Mouse (Mus musculus) cerebellum, adult 11 months (tissue): ENCODE data around the gene Ctf2.
"Not testable (repeated sequence)": the region's sequence is repeated elsewhere in the genome, so short reads cannot be mapped to it uniquely, and the experiment has no call there.

ENCODE experiments used
- DNase-seq: peaks from one replicate; pipeline ENCODE4 v3.0.0; 2022

Gene Ctf2

DNA sequence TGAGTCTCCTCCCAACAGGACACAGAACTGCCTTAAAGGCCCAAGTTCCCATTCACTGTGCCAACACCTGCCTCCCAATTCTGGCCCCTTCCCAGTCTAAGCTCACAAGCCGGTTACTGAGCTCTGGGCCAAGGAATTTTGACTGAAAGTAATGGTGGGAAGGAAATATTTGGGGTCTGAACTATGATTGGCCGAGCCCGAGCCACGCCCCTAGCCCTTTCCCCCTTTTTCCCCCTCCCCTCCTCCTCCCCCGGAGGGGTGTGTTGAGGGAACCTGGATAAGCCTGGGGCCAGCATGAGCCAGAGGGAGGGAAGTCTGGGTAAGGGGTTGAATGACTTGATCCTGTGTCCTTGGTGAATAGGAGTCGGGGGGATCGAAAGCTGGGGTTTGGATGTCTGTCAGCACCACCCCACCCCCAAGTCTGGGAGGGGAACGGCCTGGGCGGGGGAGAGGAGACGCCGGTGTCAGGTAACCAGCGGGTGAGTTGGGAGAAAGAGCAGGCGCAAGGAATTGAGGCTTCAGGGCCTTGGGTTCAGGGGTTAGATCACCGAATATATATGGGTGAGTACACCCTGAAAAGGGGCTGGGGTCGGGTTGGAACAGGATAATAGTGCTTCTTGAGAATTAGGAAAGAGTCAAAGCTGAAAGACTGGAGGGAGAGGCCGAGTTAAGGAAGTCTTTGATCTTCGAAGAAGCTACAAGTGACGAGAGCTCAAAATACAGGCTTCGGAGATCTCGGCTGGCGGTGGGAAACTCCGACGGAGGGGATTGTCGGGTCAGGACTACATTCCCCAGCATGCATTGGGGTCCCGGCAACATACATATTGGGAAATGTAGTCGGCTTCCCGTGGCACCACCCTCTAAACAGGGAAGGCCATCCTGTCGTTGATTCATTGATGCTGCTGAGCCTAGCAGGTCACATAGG lies 19.2 kb downstream of the Ctf2 start, which contains the start of gene Ctf1:
Ctf1 (plus strand) TSS at position 276 of the 925 bp plus-strand sequence.
- DNase-seq: peak; percentile 71

DNA sequence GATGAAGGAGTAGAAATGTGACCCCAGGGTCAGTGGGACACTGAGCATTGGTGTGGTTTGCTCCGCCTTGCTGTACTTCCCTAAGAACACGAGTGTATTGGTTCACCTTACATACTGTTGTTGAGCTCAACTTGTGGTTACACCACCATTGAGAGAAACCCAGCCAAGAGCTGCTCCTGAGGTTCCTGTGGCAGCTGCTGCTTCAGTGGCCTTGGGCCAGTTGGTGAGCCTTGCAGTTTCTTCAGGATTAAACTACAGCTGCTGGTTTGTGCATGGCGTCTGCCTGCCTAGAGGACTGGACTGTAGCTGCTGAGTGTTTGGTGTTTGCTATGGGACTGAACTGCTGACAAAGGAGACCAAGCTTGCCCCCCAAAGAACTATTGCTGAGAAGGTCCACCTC lies 20.5 kb downstream of the Ctf2 start:
- DNase-seq: no peak

DNA sequence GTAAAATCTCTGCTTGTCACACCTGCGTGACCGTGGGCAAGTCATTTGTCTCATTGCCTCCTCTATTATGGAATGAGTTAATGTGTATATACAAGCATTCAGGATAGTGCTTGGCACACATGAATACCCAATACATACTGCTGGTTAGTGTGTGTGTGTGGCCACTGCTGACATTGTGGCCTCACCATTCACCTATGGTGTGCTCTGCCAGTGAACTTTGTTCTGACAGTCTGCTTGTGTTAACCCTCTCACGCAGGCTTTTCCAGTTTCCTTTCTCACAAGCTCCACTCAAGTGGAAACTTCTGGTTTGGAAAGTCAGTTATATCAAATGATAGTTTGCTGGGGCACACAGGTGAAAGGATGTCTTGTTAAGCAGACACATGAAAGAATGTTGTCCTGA lies 20.9 kb downstream of the Ctf2 start:
- DNase-seq: no peak

DNA sequence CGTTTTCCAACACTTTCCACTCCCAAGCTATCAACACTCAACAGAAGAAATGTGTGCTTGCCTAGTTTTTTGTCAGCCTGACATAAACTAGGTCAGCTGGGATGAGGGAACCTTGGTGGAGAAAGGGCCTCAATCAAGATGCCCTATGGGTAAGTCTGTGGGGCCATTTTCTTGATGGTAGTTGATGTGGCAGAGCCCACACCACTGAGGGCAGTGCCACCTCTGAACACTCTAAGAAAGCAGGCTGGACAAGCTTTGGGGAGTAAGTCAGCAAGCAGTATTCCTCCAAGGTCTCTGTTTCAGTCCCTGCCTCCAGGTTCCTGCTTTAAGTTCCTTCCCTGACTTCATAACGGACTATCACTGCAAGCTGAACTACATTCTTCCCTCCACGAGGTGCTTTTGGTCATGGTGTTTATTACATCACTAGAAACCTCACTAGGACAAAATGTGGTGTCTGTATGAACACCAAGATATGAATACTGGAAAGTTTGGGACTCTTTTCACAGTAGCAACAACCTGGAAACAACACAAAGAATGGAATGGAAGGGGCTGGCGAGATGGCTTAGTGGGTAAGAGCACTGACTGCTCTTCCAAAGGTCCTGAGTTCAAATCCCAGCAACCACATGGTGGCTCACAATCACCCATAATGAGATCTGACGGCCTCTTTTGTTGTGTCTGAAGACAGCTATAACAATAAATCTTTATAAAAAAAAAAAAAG lies 22.5 kb downstream of the Ctf2 start:
- DNase-seq: no peak

DNA sequence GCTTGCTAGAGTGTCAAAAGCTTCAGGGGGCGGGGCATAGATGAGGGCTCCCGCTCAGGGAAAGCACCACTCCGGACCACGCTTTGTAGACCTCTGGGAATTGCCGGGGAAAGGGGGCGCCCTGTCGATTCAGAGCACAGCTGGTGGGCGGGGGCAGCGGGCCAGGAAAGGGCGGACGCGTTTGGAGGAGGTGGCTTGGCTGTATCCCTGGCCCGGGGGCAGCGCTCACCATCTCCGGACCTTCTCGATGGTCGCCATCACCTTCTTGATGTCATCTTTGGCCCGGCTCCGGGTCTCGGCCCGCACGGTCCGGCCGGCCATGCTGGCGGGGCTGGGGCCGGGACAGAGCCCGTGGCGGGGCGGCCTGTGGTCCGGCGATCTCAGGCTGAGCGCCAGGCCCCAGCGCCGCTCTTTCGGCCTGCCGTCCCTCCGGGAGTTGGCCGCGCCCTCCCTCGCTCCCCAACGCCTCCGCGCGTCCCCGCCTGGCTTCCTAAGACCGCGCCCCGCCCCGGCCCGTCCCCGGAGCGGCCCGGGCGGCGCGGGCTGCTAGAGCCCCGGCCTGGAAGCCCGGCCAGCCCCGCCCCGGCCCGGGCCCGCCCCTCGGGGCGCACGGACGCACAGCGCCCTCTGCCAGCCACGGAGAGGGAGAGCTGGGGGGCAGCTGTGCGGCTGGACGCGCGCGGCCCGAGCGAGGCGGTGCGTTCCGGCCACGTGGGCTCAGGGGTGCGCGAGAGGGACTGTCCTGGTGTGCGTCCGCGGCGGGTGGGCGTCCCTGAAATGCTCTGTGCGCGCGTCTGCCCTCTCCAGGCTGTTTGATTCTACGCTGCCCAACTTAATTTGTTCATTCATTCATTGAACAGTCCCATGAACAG lies 23.5 kb downstream of the Ctf2 start, which contains the start of gene Bcl7c:
Bcl7c (minus strand) TSS at position 727 of the 872 bp plus-strand sequence.
- DNase-seq: peak; percentile 83

DNA sequence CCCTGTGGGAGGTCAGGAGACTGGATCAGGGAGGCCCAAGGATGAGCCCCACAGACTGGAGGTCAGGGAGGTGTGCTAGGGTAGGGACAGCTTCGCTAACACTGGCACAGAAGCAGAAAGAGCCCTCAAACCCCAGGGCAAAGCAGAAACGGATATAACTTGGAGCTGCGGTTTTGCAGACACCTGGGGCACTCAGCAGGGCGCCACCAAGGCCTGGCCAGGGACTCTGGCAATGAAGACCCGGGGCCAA lies 24.1 kb downstream of the Ctf2 start:
- no peak for DNase-seq

DNA sequence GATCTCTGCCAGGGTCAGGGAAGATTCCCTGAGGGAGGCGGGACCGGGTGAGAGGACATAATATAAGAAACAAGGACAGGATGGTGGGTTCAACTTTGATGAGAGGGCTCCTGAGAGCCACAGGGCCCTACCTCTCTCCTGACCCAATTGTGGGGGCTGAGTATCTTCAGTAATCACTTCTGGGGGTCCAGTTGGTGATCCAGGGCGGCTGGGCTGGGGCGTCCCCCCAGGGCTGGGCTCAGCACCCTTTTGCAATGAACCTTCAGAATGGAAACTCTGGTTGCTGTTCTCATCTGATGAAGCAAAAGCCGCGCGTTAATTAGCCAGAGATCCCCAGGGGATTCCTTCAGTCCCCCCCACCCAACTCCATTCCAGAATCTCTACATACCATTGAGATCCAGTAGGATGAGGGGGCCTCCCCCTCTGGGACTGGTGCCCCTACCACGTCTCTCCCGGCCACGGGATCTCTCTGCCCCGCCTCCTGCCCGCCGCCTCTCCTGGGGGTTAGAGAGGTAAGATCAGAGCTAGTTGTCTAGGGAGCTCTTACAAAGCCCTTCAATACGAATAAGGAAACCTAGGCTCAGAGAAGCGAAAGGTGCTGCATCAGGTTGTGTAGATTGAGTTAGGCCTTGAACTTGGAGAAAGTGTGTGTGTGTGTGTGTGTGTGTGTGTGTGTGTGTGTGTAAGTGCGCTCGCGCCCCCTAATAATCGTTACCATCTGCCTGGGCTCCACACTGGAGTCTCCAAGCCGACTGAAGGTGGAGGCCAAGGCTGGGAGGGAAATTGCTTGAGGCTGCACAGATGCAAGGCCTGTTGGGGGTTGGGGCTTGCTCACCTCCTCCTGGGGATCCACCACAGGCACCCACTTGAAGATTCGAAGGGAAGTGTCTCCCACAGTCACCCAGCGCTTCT lies 24.7 kb downstream of the Ctf2 start:
- DNase-seq: no peak

DNA sequence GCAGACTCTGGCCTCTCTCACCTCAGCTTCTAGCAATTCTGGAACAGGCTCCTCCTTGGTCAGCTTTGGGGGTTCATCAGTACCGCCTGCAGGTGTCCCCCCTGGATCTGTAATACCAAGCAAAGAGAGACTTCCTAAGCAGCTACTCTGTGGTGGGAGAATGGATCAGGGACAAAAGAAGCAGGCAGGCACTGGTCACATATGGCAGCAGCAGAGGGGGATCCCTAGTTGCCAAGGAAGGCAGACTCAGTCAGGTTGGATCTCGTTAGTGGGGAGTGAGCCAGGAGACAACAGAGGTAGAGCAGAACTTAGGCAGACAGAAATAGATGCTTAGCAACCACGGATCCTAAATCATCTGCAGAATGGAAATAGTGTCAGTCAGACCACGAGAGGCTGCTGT lies 26.3 kb downstream of the Ctf2 start:
- peak; percentile 67 for DNase-seq

DNA sequence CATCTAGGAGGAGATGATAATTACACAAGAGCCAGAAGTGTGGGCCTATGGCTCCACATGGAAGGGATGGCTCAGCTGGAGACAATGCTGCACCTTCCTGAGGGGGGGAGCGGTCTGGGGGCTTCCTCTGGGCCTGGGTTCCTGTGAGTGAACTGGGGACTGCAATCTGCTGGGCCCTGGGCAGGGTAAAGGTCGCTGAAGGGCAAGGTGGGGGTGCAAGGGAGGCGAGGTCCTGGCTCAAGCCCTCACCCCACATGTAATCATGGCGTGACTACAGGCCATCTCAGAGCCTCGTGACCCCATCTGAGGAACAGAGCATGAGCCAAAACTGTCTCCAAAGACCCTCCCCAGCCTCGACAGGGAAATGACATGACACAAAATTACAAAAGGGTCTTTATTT lies 27.4 kb downstream of the Ctf2 start:
- DNase-seq: no peak

DNA sequence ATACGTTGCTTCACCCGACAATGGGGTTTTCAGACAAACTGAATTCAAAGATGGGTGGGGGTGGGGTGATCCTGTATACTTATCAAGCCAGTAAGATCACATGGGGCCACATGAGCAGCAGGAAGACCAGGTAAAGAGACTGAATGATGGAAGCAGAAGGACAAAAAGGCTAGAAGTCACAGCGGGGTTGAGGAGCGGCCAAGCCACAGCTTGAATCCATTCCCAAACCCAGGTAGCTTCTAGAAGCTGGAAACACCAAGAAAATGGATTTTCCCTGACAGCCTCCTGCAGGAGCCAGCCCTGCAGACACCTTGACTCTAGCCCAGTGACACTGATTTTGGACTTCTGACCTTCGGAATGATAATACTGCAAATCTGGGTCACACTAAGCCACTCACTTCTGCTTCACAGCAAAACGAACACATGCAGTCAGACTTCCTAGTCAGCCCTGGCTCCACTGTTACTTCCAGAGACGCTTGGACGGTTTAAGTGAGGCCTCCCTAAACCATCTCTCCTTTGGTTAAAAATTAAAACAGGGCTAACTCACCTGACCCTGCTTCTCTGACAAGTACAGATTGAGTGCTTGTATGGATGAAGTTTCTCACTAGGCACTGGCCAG lies 28.3 kb downstream of the Ctf2 start:
- DNase-seq: no peak

DNA sequence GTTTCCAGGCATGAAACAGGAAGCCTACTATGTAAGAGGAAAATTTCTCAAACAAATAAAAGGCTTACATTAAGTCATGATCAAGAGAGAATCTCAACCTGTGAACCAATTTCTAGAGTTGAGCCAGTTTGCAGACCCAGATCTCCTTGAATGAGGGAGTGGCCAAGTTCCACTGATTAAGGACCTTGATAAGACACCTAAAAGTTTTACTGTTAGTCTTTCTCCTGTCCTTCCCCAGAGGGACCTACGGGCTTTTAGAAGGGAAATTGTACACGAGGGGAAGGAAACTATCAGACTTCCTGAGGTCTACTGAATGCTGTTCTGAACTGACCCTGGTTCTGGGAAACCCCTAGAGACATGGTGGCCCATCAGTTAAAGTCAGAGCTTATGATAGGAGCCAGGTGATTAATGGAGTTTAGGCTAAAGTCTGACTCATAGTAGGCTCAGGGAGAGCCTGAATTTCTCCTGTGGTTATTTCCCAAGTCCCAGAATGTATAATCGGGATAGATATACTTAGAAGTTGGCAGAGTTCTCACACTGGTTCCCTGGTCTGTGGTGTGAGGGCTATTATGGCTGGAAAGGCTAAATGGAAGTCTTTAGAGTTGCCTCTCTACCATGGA lies 31.1 kb downstream of the Ctf2 start:
- DNase-seq: no peak

DNA sequence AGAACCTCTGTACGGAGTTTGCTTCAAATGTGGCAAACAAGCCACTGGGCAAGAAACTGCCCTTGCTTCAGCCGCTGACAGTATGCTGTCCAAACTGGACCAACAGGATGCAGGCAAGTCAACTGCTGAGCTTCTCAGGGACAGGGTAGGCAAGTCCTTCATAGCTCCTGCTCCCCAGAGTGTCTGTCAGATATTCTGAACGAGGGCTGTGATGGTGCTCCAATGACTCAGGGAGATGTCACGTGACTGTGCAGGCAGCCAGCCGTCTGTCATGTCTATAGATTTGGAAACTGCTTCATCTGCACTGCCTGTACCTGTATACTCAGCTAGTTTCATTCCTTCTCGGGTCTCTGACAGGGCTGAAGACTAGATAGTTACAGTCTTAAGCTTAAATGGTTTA lies 33.0 kb downstream of the Ctf2 start:
- DNase-seq: no peak

DNA sequence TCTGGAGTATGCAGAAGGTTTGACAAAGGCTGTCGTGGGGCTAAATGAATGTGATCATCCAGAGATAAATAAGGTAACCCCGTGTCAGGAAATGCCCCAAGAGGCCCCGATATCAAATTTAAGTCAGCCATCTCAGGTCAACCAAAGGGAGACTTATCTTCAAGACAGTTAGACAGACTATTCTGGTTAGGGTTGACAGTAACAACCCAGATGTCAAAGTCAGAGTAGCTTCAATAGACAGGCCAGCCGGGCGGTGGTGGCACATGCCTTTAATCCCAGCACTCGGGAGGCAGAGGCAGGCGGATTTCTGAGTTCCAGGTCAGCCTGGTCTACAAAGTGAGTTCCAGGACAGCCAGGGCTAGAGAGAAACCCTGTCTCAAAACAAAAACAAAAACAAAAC lies 38.2 kb downstream of the Ctf2 start:
- not testable (repeated sequence) for DNase-seq

DNA sequence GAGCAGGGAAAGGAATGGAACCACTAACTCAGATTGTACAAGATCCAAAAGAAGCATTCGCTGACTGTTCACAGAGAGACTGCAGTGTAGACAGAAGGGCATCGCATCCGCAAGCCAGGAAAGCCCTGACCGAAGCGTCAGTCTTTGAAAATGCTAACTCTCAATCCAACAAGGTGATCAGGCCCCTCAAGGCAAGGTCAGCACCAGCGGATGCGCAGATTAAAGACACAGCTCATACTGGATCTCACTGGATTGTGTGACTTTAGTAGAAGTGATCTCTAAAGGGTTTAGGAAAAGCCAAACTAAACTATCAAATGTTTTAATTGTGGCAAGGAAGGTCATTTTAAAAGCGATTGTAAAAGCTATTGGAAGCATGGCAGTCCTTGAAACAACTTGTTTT lies 38.7 kb downstream of the Ctf2 start:
- no peak for DNase-seq

DNA sequence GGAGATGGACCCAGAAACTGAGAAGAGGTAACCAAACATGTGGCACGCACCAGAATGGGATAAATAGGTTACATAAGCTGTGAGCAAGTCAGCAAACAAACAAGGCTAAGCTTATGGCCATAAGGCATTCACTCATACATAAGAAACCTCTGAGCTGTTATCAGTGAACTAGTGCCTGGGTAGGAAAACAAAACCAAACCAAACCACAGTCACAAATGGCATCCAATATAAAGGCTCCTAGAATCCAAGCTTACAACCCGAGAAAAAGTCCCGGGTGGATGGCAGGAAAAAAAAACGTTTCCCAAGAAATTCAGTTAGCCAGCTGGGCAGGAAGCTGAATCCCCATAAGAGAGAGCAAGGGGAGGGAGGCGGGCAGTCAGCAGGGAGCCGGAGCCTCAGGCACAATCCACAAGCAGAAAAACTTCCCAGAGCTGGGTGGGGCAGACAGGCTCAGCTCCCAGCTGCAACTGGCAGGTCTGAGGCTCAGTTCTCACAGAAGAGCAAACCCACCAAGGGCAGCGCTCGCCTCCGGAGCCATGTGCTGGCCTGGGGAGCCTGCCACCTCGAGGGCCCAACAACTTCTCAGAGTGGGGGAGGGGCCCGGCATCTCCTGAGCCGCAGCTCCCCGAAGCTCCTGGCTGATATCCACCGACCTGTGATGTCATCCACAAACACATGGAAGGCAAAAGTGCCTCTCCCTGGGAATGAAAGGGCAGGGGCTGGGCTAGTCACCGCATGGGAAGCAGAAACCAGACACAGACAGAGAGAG lies 40.6 kb downstream of the Ctf2 start:
- DNase-seq: peak; percentile 70

DNA sequence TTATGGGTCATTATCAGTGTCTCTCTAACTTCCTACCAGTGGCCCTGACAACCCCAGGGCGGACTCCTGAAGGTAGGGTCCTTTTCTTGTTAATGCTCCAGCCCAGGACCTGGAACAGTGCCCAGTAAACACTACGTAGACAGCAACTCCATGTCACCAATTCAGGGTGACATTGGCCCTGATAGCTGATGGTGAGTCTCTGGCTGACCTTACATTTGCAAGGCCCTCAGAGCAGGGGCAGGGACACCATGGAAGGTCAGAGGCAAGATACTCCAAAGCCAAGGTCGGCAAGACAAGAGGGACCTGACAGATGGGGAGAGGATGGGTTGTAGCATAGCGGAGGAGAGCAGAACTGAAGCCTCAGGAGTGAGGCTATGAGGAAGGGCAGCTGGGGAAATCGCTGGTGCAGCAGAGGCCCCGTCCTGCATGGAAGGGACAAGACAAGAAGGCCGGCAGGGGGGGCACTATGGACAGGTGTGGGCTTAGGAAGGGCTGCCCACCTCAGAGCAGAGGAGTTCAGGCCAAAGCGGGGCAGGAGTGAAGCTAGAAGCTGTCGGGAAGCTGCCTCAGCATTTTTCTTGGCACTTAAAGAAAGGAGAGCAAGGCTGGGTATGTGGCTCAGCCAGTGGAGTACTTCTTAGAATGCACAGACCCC lies 42.2 kb downstream of the Ctf2 start:
- DNase-seq: no peak

DNA sequence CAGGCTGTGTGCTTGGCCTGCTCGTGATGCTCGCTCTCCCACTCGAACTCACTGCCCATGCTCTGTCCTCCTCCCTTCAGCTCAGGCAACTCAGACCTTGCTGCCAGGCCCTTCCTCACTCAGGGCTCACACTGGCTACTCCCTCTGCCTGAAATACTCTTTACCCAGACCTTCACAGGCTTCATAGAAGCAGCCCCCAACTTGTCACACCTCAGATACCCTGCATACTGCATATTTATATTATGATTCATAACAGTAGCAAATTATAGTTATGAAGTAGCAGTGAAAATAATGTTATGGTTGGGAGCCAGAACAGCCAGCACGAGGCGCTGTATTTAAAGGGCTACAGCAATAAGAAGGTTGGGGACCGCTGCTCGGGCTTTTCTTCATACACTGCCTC lies 43.0 kb downstream of the Ctf2 start:
- no peak for DNase-seq

DNA sequence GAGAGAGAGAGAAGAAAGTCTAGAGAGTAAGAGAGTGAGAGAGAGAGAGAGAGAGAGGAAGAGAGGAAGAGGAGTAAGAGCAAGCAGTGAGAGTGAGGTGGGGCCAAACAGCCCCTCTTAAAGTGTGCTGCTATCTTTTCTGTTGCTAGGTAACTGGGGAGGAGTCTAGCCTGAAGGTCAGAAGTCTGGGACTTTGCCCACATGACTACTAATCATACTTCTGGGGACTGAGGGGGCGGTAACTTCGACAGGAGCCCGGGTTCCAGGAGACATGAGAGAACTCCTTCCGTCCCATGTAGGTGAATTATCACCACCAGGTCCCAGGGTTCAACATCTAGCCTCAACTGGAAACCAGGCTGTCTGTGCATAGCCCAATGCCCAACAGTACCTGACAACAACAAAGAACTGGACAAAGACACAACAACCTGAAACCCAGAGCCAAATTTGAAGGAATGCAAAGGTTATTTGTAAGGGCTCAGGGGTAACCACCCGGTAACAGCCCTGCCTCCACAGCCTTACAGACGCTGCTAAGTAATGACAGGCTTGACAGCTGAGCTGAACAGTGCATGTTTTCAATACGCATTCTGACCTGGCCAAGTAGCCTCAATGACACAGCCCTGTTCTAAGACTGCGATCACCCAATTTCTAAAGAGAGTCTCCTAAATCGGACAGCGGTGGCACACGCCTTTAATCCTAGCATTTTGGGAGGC lies 45.1 kb downstream of the Ctf2 start:
- no peak for DNase-seq

DNA sequence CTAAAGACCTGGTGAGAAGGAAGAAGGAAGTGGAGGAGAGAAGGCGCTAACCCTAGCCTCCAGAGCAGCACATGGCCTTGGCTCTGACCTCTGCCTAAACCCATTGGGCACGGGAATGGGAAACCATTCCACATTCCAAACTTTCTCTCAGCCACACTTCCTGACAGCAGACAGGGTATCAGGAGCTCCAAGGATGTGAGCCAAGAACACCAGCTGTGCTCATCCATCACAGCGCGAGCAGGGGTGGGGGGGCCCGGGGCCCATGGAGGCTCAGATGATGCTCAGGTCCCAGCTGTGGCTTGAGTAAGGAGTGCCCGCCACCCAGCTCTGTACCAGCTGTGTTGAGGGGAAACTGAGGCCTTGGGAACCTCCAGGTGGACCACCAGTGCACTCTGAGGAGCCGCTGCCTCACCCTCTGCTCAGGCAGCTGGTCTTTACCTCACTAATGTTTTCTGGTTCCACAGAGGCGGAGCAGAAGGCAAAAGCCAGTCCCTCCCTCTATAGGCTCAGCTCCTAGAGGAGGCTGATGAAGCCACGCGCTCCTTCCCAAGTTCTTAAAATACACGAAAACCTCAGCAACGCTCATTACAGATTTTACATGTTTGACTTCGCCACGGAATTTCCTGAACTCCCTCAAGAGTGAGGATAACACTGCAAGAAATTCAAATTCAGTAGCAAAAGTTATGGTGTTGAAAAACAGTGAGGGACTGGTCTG lies 46.5 kb downstream of the Ctf2 start:
- DNase-seq: no peak
